Mouse (Mus musculus) midbrain, embryonic 12.5 days (tissue): ENCODE measurements at regions not wholly inside any gene's neighbourhood (a gene's known extent, or its start where the extent isn't known, plus 50 kb on each side); places are given as distances from the start of the nearest gene placed in this dataset.

Experiments
- ATAC-seq: fragments of 200-750 bp; cut with Nextera tagmentation; 2 replicates; pipeline ENCODE4 v1.8.0; 2017; ENCODE audit warnings: low read depth, moderate TSS enrichment, moderate library complexity; ENCODE audit not compliant: low FRiP score
- H3K27ac ChIP-seq: fragments of 300-500 bp; sonication (generic); replicated peaks from 2 replicates; pipeline ENCODE4 v1.5.1; 2016; ENCODE audit warnings: mild to moderate bottlenecking
- H3K27me3 ChIP-seq: fragments of 300-500 bp; sonication (generic); 2 replicates; pipeline ENCODE4 v1.6.1; 2016; ENCODE audit warnings: mild to moderate bottlenecking
- H3K36me3 ChIP-seq: fragments of 300-500 bp; sonication (generic); 2 replicates; pipeline ENCODE4 v1.6.1; 2016
- H3K4me1 ChIP-seq: fragments of 300-500 bp; sonication (generic); 2 replicates; pipeline ENCODE4 v1.6.1; 2016
- H3K4me2 ChIP-seq: fragments of 300-500 bp; sonication (generic); replicated peaks from 2 replicates; pipeline ENCODE4 v1.6.1; 2016; ENCODE audit warnings: mild to moderate bottlenecking, moderate library complexity
- H3K4me3 ChIP-seq: fragments of 300-500 bp; sonication (generic); 2 replicates; pipeline ENCODE4 v1.5.1; 2016; ENCODE audit warnings: mild to moderate bottlenecking
- H3K9ac ChIP-seq: fragments of 300-500 bp; sonication (generic); replicated peaks from 2 replicates; pipeline ENCODE4 v1.6.1; 2016; ENCODE audit warnings: mild to moderate bottlenecking, moderate library complexity
- H3K9me3 ChIP-seq: fragments of 300-500 bp; sonication (generic); 2 replicates; pipeline ENCODE4 v1.6.1; 2016; ENCODE audit warnings: mild to moderate bottlenecking
- WGBS: fragments of 180-500 bp; shearing (Covaris S2); methylation state at CpG from one replicate; pipeline ENCODE4 v1.1.7; 2016; 5-methylcytosine and 5-hydroxymethylcytosine counted together

DNA sequence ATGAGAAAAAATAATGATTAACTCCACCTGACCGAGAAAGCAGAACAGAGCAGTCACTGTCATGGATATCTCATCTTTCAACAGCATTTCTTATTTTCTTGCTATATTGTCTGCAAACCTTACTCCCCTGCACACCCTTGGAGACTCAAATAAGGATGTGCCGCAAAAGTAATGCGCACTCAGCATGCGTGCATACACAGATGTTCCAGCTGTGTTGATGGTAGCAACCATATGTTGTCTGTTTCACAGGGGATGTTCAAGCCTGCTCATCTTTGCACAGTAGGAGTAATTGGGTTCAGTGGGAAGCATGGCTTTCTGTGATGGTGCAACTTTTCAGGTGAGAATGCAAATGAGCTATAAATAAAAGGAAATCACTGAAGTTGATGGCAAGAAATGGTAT, 1182.9 kb upstream of the Manea start:
- no peak for ATAC-seq
- WGBS: 87% methylated on average over 4 of the region's 4 CpGs

DNA sequence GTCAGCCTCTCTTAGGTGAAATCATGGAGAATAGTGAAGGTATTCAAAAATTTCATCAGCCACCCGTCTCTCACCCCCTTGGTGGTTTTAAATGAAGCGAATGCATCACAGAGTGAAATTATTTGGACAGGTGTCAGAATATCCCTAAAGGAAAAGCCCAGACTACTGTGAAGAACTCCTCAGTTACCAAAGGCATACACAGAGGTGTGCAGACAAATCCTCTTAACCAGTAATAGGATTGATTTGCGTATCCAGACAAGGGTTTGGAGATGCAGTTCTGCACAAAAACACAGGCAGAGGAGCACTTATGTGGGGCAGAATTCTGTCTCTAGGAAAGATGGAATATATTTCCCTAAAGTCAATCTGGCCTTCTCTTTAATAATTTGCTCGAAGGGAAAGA, 1173.6 kb upstream of the Manea start:
- peak; percentile 54; the same call in 1 of the 2 replicates for ATAC-seq
- WGBS: 49% methylated on average over 4 of the region's 4 CpGs
- H3K4me1 ChIP-seq: no peaks in the 10 kb centered on the region
- H3K9me3 ChIP-seq: no peaks in the 10 kb centered on the region
- H3K27me3 ChIP-seq: peaks cover 13% of the 10 kb centered on the region
- H3K9ac ChIP-seq: no peak overlapping the region
- H3K36me3 ChIP-seq: no peaks in the 10 kb centered on the region
- no peak overlapping the region for H3K4me3 ChIP-seq
- H3K27ac ChIP-seq: no peak overlapping the region
- H3K4me2 ChIP-seq: no peak overlapping the region

More for the DNA sequence above, 1182.9 kb upstream of the Manea start:
- Histone ChIP-seq H3K36me3 (no peaks in the 10 kb centered on the region), H3K27me3 (no peaks in the 10 kb centered on the region), H3K4me3 (no peak overlapping the region), H3K9me3 (no peaks in the 10 kb centered on the region), H3K9ac (no peak overlapping the region), H3K27ac (no peak overlapping the region), H3K4me1 (no peaks in the 10 kb centered on the region), H3K4me2 (no peak overlapping the region)

DNA sequence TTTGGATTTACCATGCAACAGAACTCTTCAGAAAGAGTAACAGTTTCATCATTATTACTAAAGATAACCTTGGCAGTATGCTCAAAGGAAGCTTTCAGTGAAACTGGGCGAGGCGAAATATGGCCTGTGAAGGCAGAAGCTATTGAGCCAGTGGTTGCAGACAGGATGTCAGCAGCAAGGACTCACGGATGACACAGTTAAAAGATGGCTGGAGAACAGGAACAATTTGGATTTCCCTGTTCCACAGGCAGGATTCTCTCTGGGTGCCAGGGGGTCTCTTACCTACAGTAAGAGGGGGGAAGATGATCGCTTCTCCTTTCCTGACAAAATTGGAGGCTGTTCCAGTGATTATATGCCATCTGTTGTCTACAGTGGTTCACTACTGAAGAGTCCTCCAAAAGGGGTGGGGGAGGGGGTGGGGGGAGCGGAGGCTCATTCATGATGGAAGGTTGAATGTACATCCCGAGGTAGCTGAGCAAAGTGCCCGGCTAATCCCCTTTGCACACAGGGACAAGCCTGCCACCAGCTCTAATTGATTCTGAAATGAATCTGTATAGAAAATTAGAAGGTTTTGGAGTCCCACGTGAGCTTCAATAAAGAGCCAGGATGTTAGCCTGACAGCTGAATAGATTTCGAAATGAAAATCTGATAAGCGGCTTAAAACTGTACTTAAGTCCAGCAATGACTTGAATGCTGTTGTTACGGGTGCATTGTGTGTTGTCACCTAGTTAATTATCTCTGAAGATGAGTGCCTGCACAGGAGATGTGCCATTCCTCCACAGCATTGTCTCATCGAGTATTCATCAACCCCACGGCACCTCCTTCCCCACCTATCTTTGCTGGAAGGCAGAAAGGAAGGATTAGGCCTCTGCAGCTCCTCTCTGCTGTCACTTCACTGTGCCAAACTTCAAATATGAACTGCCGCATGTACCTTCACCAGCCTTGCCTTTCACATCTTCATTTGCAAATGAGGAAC, 1158.4 kb upstream of the Manea start:
- no peaks in the 10 kb centered on the region for H3K36me3 ChIP-seq
- WGBS: 11% methylated on average over 14 of the region's 14 CpGs
- no peak overlapping the region for H3K9ac ChIP-seq
- peak; percentile 97 for ATAC-seq
- peaks cover 11% of the 10 kb centered on the region for H3K4me1 ChIP-seq
- H3K4me2 ChIP-seq: peak overlapping the region; percentile 44
- no peaks in the 10 kb centered on the region for H3K9me3 ChIP-seq
- H3K27ac ChIP-seq: peak overlapping the region; percentile 69
- peaks cover 29% of the 10 kb centered on the region for H3K27me3 ChIP-seq
- 0 out of 2 replicates have a peak overlapping the region, but pooled peaks have one; percentile 7 for H3K4me3 ChIP-seq

- no peaks in the 10 kb centered on the region for H3K4me1 ChIP-seq
- no peak overlapping the region for H3K9ac ChIP-seq
- 85% methylated on average over 1 of the region's 1 CpGs for WGBS
- H3K27me3 ChIP-seq: peaks cover 12% of the 10 kb centered on the region
- H3K36me3 ChIP-seq: no peaks in the 10 kb centered on the region
- H3K9me3 ChIP-seq: no peaks in the 10 kb centered on the region
- H3K27ac ChIP-seq: no peak overlapping the region
- no peak overlapping the region for H3K4me2 ChIP-seq
- no peak for ATAC-seq
- H3K4me3 ChIP-seq: no peak overlapping the region
Measured at GRCm38 (mm10) chr4:27497926-27498325, 1151.2 kb upstream of the Manea start.

DNA sequence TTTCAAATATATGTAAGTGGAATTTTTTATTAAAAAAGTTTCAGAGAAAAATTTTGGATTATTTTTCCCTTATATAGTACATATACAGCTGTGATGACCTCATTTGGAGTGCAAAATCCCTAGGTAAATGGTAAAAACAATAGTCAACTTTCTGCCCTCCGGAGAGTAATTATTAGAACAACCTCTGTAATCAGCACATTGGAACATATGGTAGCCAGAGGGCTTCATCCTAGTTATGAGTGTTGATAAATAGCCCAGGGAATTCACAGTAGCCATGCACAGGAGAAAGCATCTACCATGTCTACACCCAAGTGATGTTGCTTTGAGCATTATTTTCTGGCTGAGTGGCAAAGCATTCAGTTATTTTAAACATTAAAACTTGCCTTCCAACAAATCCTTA, 1150.6 kb upstream of the Manea start:
- no peak overlapping the region for H3K4me2 ChIP-seq
- H3K4me1 ChIP-seq: no peaks in the 10 kb centered on the region
- H3K9me3 ChIP-seq: no peaks in the 10 kb centered on the region
- no peak overlapping the region for H3K9ac ChIP-seq
- H3K4me3 ChIP-seq: no peak overlapping the region
- H3K27ac ChIP-seq: no peak overlapping the region
- H3K36me3 ChIP-seq: no peaks in the 10 kb centered on the region
- ATAC-seq: no peak
- peaks cover 9% of the 10 kb centered on the region for H3K27me3 ChIP-seq
- WGBS: 72% methylated on average over 1 of the region's 1 CpGs

DNA sequence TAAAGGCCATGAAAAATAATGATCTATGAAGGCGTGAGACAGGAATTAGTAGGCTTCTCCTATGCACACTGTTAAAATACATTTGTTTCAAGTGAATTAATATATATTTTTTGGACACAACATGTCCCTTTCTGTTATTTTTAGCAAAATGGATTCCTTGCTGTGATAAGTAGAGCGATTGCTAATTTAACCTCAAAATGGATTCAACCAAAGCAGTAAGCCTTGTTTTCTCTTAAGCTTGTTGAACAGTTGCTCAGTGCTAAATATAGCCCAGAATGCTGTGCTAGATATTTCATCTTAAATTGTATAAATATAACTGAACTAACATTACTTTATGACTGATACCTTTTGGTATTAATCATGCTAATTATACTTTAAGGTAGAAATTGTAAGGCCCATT, 1144.6 kb upstream of the Manea start:
- ATAC-seq: no peak
- no peaks in the 10 kb centered on the region for H3K36me3 ChIP-seq
- H3K4me3 ChIP-seq: no peak overlapping the region
- no peak overlapping the region for H3K27ac ChIP-seq
- no peaks in the 10 kb centered on the region for H3K4me1 ChIP-seq
- 95% methylated on average over 2 of the region's 2 CpGs for WGBS
- no peaks in the 10 kb centered on the region for H3K27me3 ChIP-seq
- no peaks in the 10 kb centered on the region for H3K9me3 ChIP-seq
- H3K9ac ChIP-seq: no peak overlapping the region
- no peak overlapping the region for H3K4me2 ChIP-seq

DNA sequence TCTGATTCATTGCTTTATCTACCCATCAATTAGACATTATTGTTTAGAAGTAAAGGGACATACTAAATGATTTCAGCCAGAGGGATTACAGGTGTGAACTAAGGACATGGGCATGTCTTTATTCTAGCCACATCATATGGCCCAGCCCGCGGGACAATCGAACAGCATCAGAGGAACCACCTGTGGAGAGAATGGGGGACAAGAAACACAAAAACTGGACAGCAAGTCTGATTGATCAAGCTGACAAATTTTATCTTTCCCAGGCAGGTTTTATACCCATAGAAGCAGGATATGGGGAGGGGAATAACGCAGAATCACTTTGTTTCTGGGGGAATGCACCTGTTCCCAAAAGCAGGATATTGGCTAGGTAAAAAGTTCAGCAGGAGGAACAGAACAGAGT, 1103.2 kb upstream of the Manea start:
- Histone ChIP-seq H3K27me3 (no peaks in the 10 kb centered on the region), H3K4me3 (no peak overlapping the region), H3K4me2 (no peak overlapping the region), H3K9ac (no peak overlapping the region), H3K9me3 (peaks cover 10% of the 10 kb centered on the region; the same call in 1 of the 2 replicates), H3K27ac (no peak overlapping the region), H3K36me3 (no peaks in the 10 kb centered on the region), H3K4me1 (no peaks in the 10 kb centered on the region)
- ATAC-seq: no peak
- WGBS: 89% methylated on average over 4 of the region's 4 CpGs

- H3K4me2 ChIP-seq: no peak overlapping the region
- peaks cover 10% of the 10 kb centered on the region; the same call in 1 of the 2 replicates for H3K9me3 ChIP-seq
- no peaks in the 10 kb centered on the region for H3K27me3 ChIP-seq
- WGBS: 84% methylated on average over 2 of the region's 2 CpGs
- H3K4me3 ChIP-seq: no peak overlapping the region
- no peaks in the 10 kb centered on the region for H3K36me3 ChIP-seq
- H3K27ac ChIP-seq: no peak overlapping the region
- no peak overlapping the region for H3K9ac ChIP-seq
- no peak for ATAC-seq
- no peaks in the 10 kb centered on the region for H3K4me1 ChIP-seq
Measured at GRCm38 (mm10) chr4:27446310-27446709, 1099.6 kb upstream of the Manea start.

GRCm38 (mm10) chr4:27429210-27429789, 1082.6 kb upstream of the Manea start:
- no peak overlapping the region for H3K27ac ChIP-seq
- no peak overlapping the region for H3K4me2 ChIP-seq
- no peaks in the 10 kb centered on the region for H3K9me3 ChIP-seq
- no peak overlapping the region for H3K4me3 ChIP-seq
- H3K36me3 ChIP-seq: no peaks in the 10 kb centered on the region
- no peak for ATAC-seq
- WGBS: 70% methylated on average over 5 of the region's 5 CpGs
- H3K9ac ChIP-seq: no peak overlapping the region
- no peaks in the 10 kb centered on the region for H3K27me3 ChIP-seq
- no peaks in the 10 kb centered on the region for H3K4me1 ChIP-seq

DNA sequence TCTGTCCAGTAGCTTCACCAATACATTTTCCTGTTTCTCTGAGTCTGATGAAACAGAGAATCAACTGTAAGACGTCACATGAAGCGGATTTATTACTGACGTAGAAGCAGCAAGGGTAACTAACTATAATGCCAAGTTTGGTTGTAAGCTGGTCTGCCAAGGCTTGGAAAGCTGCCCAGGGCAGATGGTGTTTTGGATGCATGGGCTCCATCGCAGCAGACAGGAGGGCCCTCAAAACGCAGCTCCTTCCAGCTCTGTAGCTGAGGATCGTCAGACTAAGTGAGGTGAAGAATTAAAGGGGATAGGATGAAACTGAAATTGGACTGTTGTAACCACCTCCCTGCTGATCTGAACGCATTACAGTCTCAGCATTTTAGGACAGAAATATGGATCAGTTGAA, 1079.2 kb upstream of the Manea start:
- no peaks in the 10 kb centered on the region for H3K27me3 ChIP-seq
- H3K9ac ChIP-seq: no peak overlapping the region
- H3K27ac ChIP-seq: no peak overlapping the region
- H3K4me1 ChIP-seq: no peaks in the 10 kb centered on the region
- no peak overlapping the region for H3K4me3 ChIP-seq
- WGBS: 88% methylated on average over 7 of the region's 7 CpGs
- no peaks in the 10 kb centered on the region for H3K9me3 ChIP-seq
- no peak overlapping the region for H3K4me2 ChIP-seq
- H3K36me3 ChIP-seq: no peaks in the 10 kb centered on the region
- ATAC-seq: no peak

DNA sequence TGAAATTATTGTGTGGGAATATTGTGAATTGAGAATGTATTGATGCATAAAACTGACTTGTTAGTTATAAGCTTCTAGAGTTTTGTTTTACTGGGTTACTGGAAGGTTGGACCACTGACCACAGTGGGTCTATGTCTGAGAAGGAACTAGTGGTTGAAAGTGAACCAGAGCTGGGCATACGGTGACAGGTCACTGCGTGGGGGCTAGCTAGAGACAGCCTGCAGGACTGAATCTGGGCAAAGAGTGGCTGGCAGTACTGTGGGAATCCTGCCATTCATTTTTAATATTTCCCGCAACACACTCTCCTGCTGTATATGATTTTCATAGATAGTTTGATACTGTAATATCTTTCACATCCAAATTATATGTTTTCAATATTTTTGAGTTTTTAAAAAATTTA, 1077.2 kb upstream of the Manea start:
- H3K9ac ChIP-seq: no peak overlapping the region
- ATAC-seq: no peak
- H3K4me2 ChIP-seq: no peak overlapping the region
- H3K4me1 ChIP-seq: no peaks in the 10 kb centered on the region
- H3K27me3 ChIP-seq: no peaks in the 10 kb centered on the region
- H3K9me3 ChIP-seq: no peaks in the 10 kb centered on the region
- no peak overlapping the region for H3K4me3 ChIP-seq
- H3K27ac ChIP-seq: no peak overlapping the region
- 90% methylated on average over 3 of the region's 3 CpGs for WGBS
- H3K36me3 ChIP-seq: no peaks in the 10 kb centered on the region

- Histone ChIP-seq H3K4me2 (no peak overlapping the region), H3K27ac (no peak overlapping the region), H3K27me3 (no peaks in the 10 kb centered on the region), H3K36me3 (no peaks in the 10 kb centered on the region), H3K4me1 (no peaks in the 10 kb centered on the region), H3K4me3 (no peak overlapping the region), H3K9ac (no peak overlapping the region), H3K9me3 (no peaks in the 10 kb centered on the region)
- 79% methylated on average over 2 of the region's 2 CpGs for WGBS
- no peak for ATAC-seq
Measured at GRCm38 (mm10) chr4:27418517-27418916, 1071.8 kb upstream of the Manea start.
